Mouse (Mus musculus) small intestine, adult 2 months (tissue): ENCODE data around the gene Wdr6. TPM values are rescaled to one million over a fixed set of nuclear protein-coding genes. Genes with fewer than 3 reads are reported as not detected.
A peak's percentile ranks its signal among the peaks of the same experiment; 100 is the strongest.

Experiments
- H3K27ac ChIP-seq: fragments of 200-500 bp; 2 replicates; pipeline ENCODE4 v1.5.1; 2012; ENCODE audit warnings: low read depth, low read length, control low read depth, inconsistent platforms; ENCODE audit not compliant: insufficient read depth
- H3K27me3 ChIP-seq: fragments of 200-500 bp; 2 replicates; pipeline ENCODE4 v1.6.1; 2012; ENCODE audit warnings: mild to moderate bottlenecking, moderate library complexity, low read length, inconsistent platforms; ENCODE audit not compliant: control insufficient read depth, insufficient read depth
- H3K36me3 ChIP-seq: fragments of 200-500 bp; 2 replicates; pipeline ENCODE4 v1.6.1; 2012; ENCODE audit warnings: mild to moderate bottlenecking, low read length, control low read depth, inconsistent platforms; ENCODE audit not compliant: control insufficient read depth, insufficient read depth
- H3K4me1 ChIP-seq: fragments of 200-500 bp; 2 replicates; pipeline ENCODE4 v1.6.1; 2012; ENCODE audit warnings: low read length, inconsistent platforms, mixed read lengths; ENCODE audit not compliant: control insufficient read depth, insufficient read depth, insufficient read length
- H3K4me3 ChIP-seq: fragments of 200-500 bp; 2 replicates; pipeline ENCODE4 v1.5.1; 2012; ENCODE audit warnings: low read depth, mild to moderate bottlenecking, control low read depth, inconsistent platforms, low read length, moderate library complexity
- CTCF ChIP-seq: fragments of 200-500 bp; IDR thresholded peaks from 2 replicates; pipeline ENCODE4 v1.5.1; 2012; ENCODE audit warnings: low read depth, mild to moderate bottlenecking, control low read depth, inconsistent platforms, low read length, moderate library complexity, mixed read lengths; ENCODE audit not compliant: insufficient replicate concordance, insufficient read length; ENCODE audit errors: extremely low read depth
- POLR2A ChIP-seq: fragments of 200-500 bp; IDR thresholded peaks from 2 replicates; pipeline ENCODE4 v1.6.1; 2012; ENCODE audit warnings: low read depth, mild to moderate bottlenecking, control low read depth, inconsistent platforms, low read length, moderate library complexity
- WGBS: fragments of 180-500 bp; shearing (Covaris S2); methylation state at CpG from one replicate; pipeline ENCODE4 v1.1.7; 2018; 5-methylcytosine and 5-hydroxymethylcytosine counted together
- polyA plus RNA-seq: library from polyadenylated mRNA; depleted of rRNA; stranded (reverse); fragments of >200 nt; gene quantifications from 2 replicates; pipeline ENCODE4 v1.2.3, GENCODE M21; 2012

Gene Wdr6
- polyA plus RNA-seq, 1 experiment, result 15.9 TPM

- peaks cover 17% of the 10 kb centered on the region for H3K4me1 ChIP-seq
- peak within 1 kb of the TSS; percentile 92 for H3K4me3 ChIP-seq
- peaks cover 16% of the 10 kb centered on the region for H3K36me3 ChIP-seq
- TF ChIP-seq CTCF (peak; percentile 91), POLR2A (peak; percentile 99)
- peak within 1 kb of the TSS; percentile 96 for H3K27ac ChIP-seq
- no peaks in the 10 kb centered on the region for H3K27me3 ChIP-seq
- under 1% methylated on average over 72 of the region's 73 CpGs for WGBS
Observed at GRCm38 (mm10) chr9:108566815-108567776, 11.4 kb downstream of the Wdr6 start, which contains the start of gene Ndufaf3. Gene Ndufaf3, minus strand, starts transcription at chr9:108567434.

GRCm38 (mm10) chr9:108565881-108566814, 12.4 kb downstream of the Wdr6 start:
- no peaks in the 10 kb centered on the region for H3K27me3 ChIP-seq
- H3K27ac ChIP-seq, result peak overlapping the region; percentile 96
- peaks cover 9% of the 10 kb centered on the region for H3K36me3 ChIP-seq
- peaks cover 20% of the 10 kb centered on the region for H3K4me1 ChIP-seq
- H3K4me3 ChIP-seq, result peak overlapping the region; percentile 92
- 9% methylated on average over 35 of the region's 35 CpGs for WGBS
- TF ChIP-seq POLR2A (no peak), CTCF (no peak)

- WGBS, result 43% methylated on average over 7 of the region's 7 CpGs
- no peak overlapping the region for H3K27ac ChIP-seq
Observed at GRCm38 (mm10) chr9:108564131-108564530, 14.4 kb downstream of the Wdr6 start.

GRCm38 (mm10) chr9:108563671-108564070, 14.9 kb downstream of the Wdr6 start:
- H3K27ac ChIP-seq, result no peak overlapping the region
- TF ChIP-seq CTCF, result no peak
- no peak for TF ChIP-seq POLR2A
- 85% methylated on average over 8 of the region's 8 CpGs for WGBS
- peaks cover 15% of the 10 kb centered on the region; the same call in 1 of the 2 replicates for H3K4me1 ChIP-seq
- H3K36me3 ChIP-seq, result peaks cover 17% of the 10 kb centered on the region
- H3K27me3 ChIP-seq, result no peaks in the 10 kb centered on the region
- no peak overlapping the region for H3K4me3 ChIP-seq

More at GRCm38 (mm10) chr9:108564131-108564530, 14.4 kb downstream of the Wdr6 start:
- Histone ChIP-seq H3K4me1 (peaks cover 16% of the 10 kb centered on the region; the same call in 1 of the 2 replicates), H3K36me3 (peaks cover 13% of the 10 kb centered on the region), H3K27me3 (no peaks in the 10 kb centered on the region), H3K4me3 (no peak overlapping the region)
- no peak for TF ChIP-seq CTCF
- no peak for TF ChIP-seq POLR2A

- Histone ChIP-seq H3K36me3 (peaks cover 45% of the 10 kb centered on the region), H3K4me3 (peak within 1 kb of the TSS; percentile 74), H3K27me3 (no peaks in the 10 kb centered on the region), H3K4me1 (peaks cover 6% of the 10 kb centered on the region; the same call in 1 of the 2 replicates), H3K27ac (0 out of 2 replicates have a peak within 1 kb of the TSS, but pooled peaks have one; percentile 5)
- TF ChIP-seq POLR2A, result peak; percentile 70; the same call in 1 of the 2 replicates
- TF ChIP-seq CTCF, result no peak
- WGBS, result under 1% methylated on average over 53 of the region's 53 CpGs
Observed at GRCm38 (mm10) chr9:108560227-108560841, 18.2 kb downstream of the Wdr6 start, which contains the start of gene Impdh2. Gene Impdh2, plus strand, starts transcription at chr9:108560286.

- Histone ChIP-seq H3K4me1 (peaks cover 6% of the 10 kb centered on the region; the same call in 1 of the 2 replicates), H3K27me3 (no peaks in the 10 kb centered on the region), H3K4me3 (no peak overlapping the region), H3K36me3 (peaks cover 53% of the 10 kb centered on the region), H3K27ac (no peak overlapping the region)
- TF ChIP-seq CTCF (no peak), POLR2A (no peak)
- 91% methylated on average over 4 of the region's 4 CpGs for WGBS
Observed at GRCm38 (mm10) chr9:108559169-108559568, 19.4 kb downstream of the Wdr6 start.
